Mouse (Mus musculus): ENCODE data around the gene Cxcl9. TPM values are rescaled to one million over a fixed set of nuclear protein-coding genes. Genes with fewer than 3 reads are reported as not detected.

The Cxcl9 gene
- polyA plus RNA-seq, 1 experiment: 14.6 TPM

GRCm38 (mm10) chr5:92370392-92370791 lies 42.5 kb upstream of the Cxcl9 start:
- H3K4me3 ChIP-seq (ENCODE audit: insufficient read depth, low read depth, low read length): no peak overlapping the region
- H3K36me3 ChIP-seq (ENCODE audit: control insufficient read depth, insufficient read depth, low read length): no peaks in the 10 kb centered on the region
- TF ChIP-seq POLR2A (IDR thresholded peaks at IDR 0.05; ENCODE audit: low read depth, low read length) (no peak), CTCF (conservative IDR thresholded peaks at IDR 0.05; ENCODE audit: insufficient read depth, insufficient read length, low read depth, low read length) (no peak)
- no peaks in the 10 kb centered on the region for H3K27me3 ChIP-seq (replicated peaks; ENCODE audit: control insufficient read depth, insufficient read depth, low read length)
- H3K4me1 ChIP-seq (ENCODE audit: control insufficient read depth, insufficient read depth, low read length): peaks cover 9% of the 10 kb centered on the region; the same call in 1 of the 2 replicates
- DNase-seq: no peak
- 66% methylated on average over 6 of the region's 6 CpGs for whole genome bisulfite sequencing
- H3K27ac ChIP-seq (ENCODE audit: insufficient read depth, low read depth, low read length): no peak overlapping the region

DNA sequence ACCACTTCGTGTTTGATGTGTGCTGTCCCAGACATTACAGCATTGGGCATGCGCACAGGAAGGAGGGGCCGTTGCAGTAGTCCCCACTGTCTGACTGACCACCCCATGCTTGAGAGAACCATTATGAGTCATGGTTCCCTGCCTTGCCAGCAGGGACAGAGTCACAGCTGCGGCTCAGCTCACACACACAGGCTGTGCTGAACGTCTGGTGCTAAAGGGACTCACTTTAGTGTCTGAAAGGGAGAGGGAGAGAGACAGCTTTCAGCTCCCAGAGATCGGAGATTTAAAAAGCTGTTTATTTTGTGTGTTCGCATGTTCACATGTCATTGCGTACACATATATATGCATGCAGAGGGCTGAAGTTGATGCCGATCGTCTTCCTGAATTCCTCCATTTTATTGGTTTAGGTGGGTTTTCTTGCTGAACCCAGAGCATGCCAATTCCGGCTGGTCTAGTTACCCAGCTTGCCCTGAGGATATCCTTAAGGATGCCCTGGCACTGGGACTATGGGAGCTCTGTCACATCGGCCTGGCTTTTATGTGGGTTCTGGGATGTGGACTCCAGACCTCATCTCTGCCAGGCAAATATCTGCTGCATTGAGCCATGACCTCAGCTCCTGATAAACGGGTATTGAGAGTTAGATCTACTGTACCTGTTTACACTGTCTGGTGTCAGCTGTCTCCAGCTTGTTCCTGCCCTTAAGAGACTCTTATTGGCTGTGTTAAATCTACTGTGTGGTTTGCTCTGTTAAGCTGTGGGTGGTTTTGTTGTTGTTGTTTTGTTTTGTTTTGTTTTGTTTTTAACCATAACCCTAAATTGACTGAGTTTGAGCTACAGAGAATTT lies 41.5 kb upstream of the Cxcl9 start:
- 60% methylated on average over 13 of the region's 13 CpGs for WGBS
- H3K27me3 ChIP-seq (replicated peaks; ENCODE audit: control insufficient read depth, insufficient read depth, low read length): no peaks in the 10 kb centered on the region
- TF ChIP-seq POLR2A (IDR thresholded peaks at IDR 0.05; ENCODE audit: low read depth, low read length) (no peak), CTCF (conservative IDR thresholded peaks at IDR 0.05; ENCODE audit: insufficient read depth, insufficient read length, low read depth, low read length) (no peak)
- H3K4me1 ChIP-seq (ENCODE audit: control insufficient read depth, insufficient read depth, low read length): peaks cover 9% of the 10 kb centered on the region; the same call in 1 of the 2 replicates
- H3K27ac ChIP-seq (ENCODE audit: insufficient read depth, low read depth, low read length): no peak overlapping the region
- H3K4me3 ChIP-seq (ENCODE audit: insufficient read depth, low read depth, low read length): no peak overlapping the region
- H3K36me3 ChIP-seq (ENCODE audit: control insufficient read depth, insufficient read depth, low read length): no peaks in the 10 kb centered on the region
- DNase-seq: no peak

DNA sequence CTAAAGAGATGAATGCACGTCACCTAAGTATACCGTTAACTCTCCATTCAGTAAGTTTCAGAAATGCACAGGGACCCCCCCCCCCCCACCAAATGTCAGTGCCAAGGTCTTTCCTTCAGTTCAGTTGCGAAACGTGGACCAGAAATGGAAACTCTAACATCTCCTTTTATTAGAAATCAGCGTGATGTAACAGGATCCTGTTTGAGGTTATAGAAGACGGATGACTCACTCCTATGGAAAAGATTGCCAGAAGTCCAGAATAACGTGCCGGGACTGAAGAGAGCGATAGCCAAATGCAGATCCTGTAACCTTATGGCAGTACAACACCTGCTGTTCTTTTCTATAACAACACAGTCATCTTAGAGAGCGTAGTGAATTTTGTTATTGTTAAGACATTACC lies 40.5 kb upstream of the Cxcl9 start:
- Histone ChIP-seq H3K27me3 (replicated peaks; ENCODE audit: control insufficient read depth, insufficient read depth, low read length) (no peaks in the 10 kb centered on the region), H3K4me1 (ENCODE audit: control insufficient read depth, insufficient read depth, low read length) (peaks cover 9% of the 10 kb centered on the region; the same call in 1 of the 2 replicates), H3K27ac (ENCODE audit: insufficient read depth, low read depth, low read length) (no peak overlapping the region; the same call in 1 of the 2 replicates), H3K4me3 (ENCODE audit: insufficient read depth, low read depth, low read length) (no peak overlapping the region), H3K36me3 (ENCODE audit: control insufficient read depth, insufficient read depth, low read length) (no peaks in the 10 kb centered on the region)
- no peak for DNase-seq
- 65% methylated on average over 10 of the region's 10 CpGs for WGBS
- TF ChIP-seq POLR2A (IDR thresholded peaks at IDR 0.05; ENCODE audit: low read depth, low read length) (no peak), CTCF (conservative IDR thresholded peaks at IDR 0.05; ENCODE audit: insufficient read depth, insufficient read length, low read depth, low read length) (no peak)

DNA sequence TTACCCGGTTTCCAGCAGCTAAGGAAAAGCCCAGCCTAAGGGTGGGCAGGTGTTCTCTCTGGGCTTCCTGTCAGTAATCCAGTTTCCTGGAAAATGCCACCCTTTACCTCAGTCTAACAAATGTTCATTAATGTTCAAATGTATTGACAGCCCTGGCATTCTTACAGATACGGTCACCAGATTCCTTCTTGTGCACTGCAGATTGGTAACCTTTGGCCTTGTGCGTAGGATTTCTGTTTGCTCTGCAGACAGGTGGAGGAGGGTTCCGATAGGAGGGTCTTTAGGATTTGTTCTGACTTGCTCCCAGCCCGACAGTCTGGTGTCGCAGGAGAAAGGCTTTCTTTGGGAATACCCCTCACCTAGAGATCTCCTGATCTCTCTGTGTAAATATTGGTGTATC lies 38.7 kb upstream of the Cxcl9 start:
- Histone ChIP-seq H3K4me3 (ENCODE audit: insufficient read depth, low read depth, low read length) (no peak overlapping the region), H3K4me1 (ENCODE audit: control insufficient read depth, insufficient read depth, low read length) (0 out of 2 replicates have a peak, but pooled peaks cover 5% of the 10 kb centered on the region), H3K27ac (ENCODE audit: insufficient read depth, low read depth, low read length) (no peak overlapping the region), H3K27me3 (replicated peaks; ENCODE audit: control insufficient read depth, insufficient read depth, low read length) (no peaks in the 10 kb centered on the region), H3K36me3 (ENCODE audit: control insufficient read depth, insufficient read depth, low read length) (no peaks in the 10 kb centered on the region)
- WGBS: 76% methylated on average over 6 of the region's 6 CpGs
- TF ChIP-seq CTCF (conservative IDR thresholded peaks at IDR 0.05; ENCODE audit: insufficient read depth, insufficient read length, low read depth, low read length) (no peak), POLR2A (IDR thresholded peaks at IDR 0.05; ENCODE audit: low read depth, low read length) (no peak)
- no peak for DNase-seq

DNA sequence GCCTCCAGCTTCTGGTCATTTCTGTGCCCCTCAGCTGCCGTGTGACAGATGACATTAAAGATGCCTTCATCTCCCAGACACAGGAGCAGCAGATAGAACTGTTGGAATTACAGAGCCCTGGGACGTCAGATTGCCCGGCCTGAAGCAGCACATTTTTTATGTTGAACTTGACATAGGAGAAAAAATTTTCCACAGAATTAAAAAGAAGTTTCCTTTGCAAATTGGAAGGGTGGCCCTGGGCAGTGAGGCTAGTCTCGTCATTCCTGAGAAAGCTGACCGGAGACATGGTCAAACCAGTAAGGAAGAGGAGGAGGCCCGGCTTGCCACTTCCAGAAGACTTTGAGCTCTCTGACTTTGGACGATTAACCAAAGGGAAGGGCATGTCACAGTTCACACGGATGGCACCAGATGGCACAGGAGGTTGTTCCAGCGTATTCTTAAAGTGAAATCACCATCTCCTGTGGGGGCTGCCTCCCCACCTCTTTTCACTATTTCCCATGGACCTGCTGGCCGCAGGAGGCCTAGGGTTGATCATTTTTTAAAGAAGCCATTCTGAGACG lies 37.3 kb upstream of the Cxcl9 start:
- no peak overlapping the region for H3K4me3 ChIP-seq (ENCODE audit: insufficient read depth, low read depth, low read length)
- peak; percentile 75 for DNase-seq
- 58% methylated on average over 11 of the region's 11 CpGs for WGBS
- no peak overlapping the region for H3K27ac ChIP-seq (ENCODE audit: insufficient read depth, low read depth, low read length)
- no peaks in the 10 kb centered on the region for H3K36me3 ChIP-seq (ENCODE audit: control insufficient read depth, insufficient read depth, low read length)
- H3K4me1 ChIP-seq (ENCODE audit: control insufficient read depth, insufficient read depth, low read length): 0 out of 2 replicates have a peak, but pooled peaks cover 3% of the 10 kb centered on the region
- TF ChIP-seq POLR2A (IDR thresholded peaks at IDR 0.05; ENCODE audit: low read depth, low read length): no peak
- no peak for TF ChIP-seq CTCF (conservative IDR thresholded peaks at IDR 0.05; ENCODE audit: insufficient read depth, insufficient read length, low read depth, low read length)
- H3K27me3 ChIP-seq (replicated peaks; ENCODE audit: control insufficient read depth, insufficient read depth, low read length): no peaks in the 10 kb centered on the region

DNA sequence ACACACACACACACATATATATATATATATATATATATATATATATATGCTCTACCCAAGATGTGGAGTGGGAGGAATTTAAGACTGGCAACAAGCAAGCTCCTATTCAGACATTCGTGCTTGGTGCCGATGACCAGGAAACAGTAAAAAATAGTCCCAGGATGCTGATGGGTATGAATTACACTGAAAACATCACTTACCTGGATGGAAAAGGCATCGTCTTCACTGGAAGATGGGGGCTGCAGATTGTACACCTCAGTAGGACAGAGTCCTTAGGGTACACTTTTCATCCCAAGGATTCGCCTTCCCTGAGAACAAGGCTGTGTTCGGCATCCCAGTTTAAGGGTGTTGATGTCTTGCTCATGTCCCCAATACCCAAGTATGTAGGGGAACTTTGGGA lies 36.1 kb upstream of the Cxcl9 start:
- TF ChIP-seq POLR2A (IDR thresholded peaks at IDR 0.05; ENCODE audit: low read depth, low read length) (no peak), CTCF (conservative IDR thresholded peaks at IDR 0.05; ENCODE audit: insufficient read depth, insufficient read length, low read depth, low read length) (no peak)
- Histone ChIP-seq H3K27me3 (replicated peaks; ENCODE audit: control insufficient read depth, insufficient read depth, low read length) (no peaks in the 10 kb centered on the region), H3K4me1 (ENCODE audit: control insufficient read depth, insufficient read depth, low read length) (0 out of 2 replicates have a peak, but pooled peaks cover 3% of the 10 kb centered on the region), H3K36me3 (ENCODE audit: control insufficient read depth, insufficient read depth, low read length) (no peaks in the 10 kb centered on the region), H3K27ac (ENCODE audit: insufficient read depth, low read depth, low read length) (no peak overlapping the region), H3K4me3 (ENCODE audit: insufficient read depth, low read depth, low read length) (no peak overlapping the region)
- WGBS: 92% methylated on average over 5 of the region's 5 CpGs
- no peak for DNase-seq

DNA sequence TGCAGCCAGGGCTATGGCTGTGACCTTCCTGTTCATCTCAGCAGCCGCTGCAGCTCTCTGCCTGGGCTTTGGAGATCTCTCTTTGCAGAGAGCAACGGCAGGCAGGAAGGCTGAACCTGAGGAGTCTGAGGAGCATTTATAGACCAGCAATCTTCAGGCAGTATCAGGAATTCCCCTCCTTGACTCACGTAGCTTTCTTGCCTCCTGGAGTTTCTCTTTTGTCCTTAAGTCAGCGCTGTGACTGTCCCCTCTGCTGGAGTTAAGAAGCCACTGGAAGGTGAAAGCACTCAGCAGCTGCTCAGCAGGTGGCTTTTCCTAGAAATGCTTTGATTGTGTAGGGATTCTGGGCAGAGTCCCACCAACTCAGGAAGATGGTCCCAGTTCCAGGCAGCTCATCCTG lies 35.3 kb upstream of the Cxcl9 start:
- Histone ChIP-seq H3K27ac (ENCODE audit: insufficient read depth, low read depth, low read length) (no peak overlapping the region), H3K4me3 (ENCODE audit: insufficient read depth, low read depth, low read length) (no peak overlapping the region), H3K4me1 (ENCODE audit: control insufficient read depth, insufficient read depth, low read length) (0 out of 2 replicates have a peak, but pooled peaks cover 3% of the 10 kb centered on the region), H3K36me3 (ENCODE audit: control insufficient read depth, insufficient read depth, low read length) (no peaks in the 10 kb centered on the region), H3K27me3 (replicated peaks; ENCODE audit: control insufficient read depth, insufficient read depth, low read length) (no peaks in the 10 kb centered on the region)
- DNase-seq: no peak
- 16% methylated on average over 4 of the region's 4 CpGs for WGBS
- TF ChIP-seq CTCF (conservative IDR thresholded peaks at IDR 0.05; ENCODE audit: insufficient read depth, insufficient read length, low read depth, low read length): no peak
- no peak for TF ChIP-seq POLR2A (IDR thresholded peaks at IDR 0.05; ENCODE audit: low read depth, low read length)
